Mouse (Mus musculus) midbrain, embryonic 13.5 days (tissue): ENCODE results near the gene Spint4. TPM values are rescaled to one million over a fixed set of nuclear protein-coding genes. Genes with fewer than 3 reads are reported as not detected.

Experiments
- ATAC-seq: fragments of 200-750 bp; cut with Nextera tagmentation; 2 replicates; pipeline ENCODE4 v1.8.0; 2017; ENCODE audit warnings: mild to moderate bottlenecking, moderate TSS enrichment, moderate library complexity
- H3K27ac ChIP-seq: fragments of 300-500 bp; sonication (generic); 2 replicates; pipeline ENCODE4 v1.5.1; 2015; ENCODE audit warnings: inconsistent platforms, mild to moderate bottlenecking, moderate library complexity
- H3K27me3 ChIP-seq: fragments of 300-500 bp; sonication (generic); 2 replicates; pipeline ENCODE4 v1.6.1; 2015; ENCODE audit warnings: mild to moderate bottlenecking, inconsistent platforms
- H3K36me3 ChIP-seq: fragments of 300-500 bp; sonication (generic); 2 replicates; pipeline ENCODE4 v1.6.1; 2015; ENCODE audit warnings: mild to moderate bottlenecking, inconsistent platforms
- H3K4me1 ChIP-seq: fragments of 300-500 bp; sonication (generic); replicated peaks from 2 replicates; pipeline ENCODE4 v1.6.1; 2015; ENCODE audit warnings: inconsistent platforms
- H3K4me2 ChIP-seq: fragments of 300-500 bp; sonication (generic); replicated peaks from 2 replicates; pipeline ENCODE4 v1.6.1; 2015; ENCODE audit warnings: moderate library complexity, mild to moderate bottlenecking, inconsistent platforms
- H3K4me3 ChIP-seq: fragments of 300-500 bp; sonication (generic); replicated peaks from 2 replicates; pipeline ENCODE4 v1.5.1; 2015; ENCODE audit warnings: mild to moderate bottlenecking, inconsistent platforms
- H3K9ac ChIP-seq: fragments of 300-500 bp; sonication (generic); replicated peaks from 2 replicates; pipeline ENCODE4 v1.6.1; 2015; ENCODE audit warnings: mild to moderate bottlenecking, inconsistent platforms
- H3K9me3 ChIP-seq: fragments of 300-500 bp; sonication (generic); 2 replicates; pipeline ENCODE4 v1.6.1; 2016; ENCODE audit warnings: mild to moderate bottlenecking, inconsistent platforms
- WGBS: fragments of 180-500 bp; shearing (Covaris S2); methylation state at CpG from one replicate; pipeline ENCODE4 v1.1.7; 2015; 5-methylcytosine and 5-hydroxymethylcytosine counted together
- polyA plus RNA-seq: library from polyadenylated mRNA; unstranded; fragments of >200 nt; fragmentation: Nextera tagmentation; extraction: Ambion mirVana; gene quantifications from 2 replicates; pipeline ENCODE4 v1.2.1, GENCODE M21; 2015

The Spint4 gene
- polyA plus RNA-seq, result not detected in 2 replicates

DNA sequence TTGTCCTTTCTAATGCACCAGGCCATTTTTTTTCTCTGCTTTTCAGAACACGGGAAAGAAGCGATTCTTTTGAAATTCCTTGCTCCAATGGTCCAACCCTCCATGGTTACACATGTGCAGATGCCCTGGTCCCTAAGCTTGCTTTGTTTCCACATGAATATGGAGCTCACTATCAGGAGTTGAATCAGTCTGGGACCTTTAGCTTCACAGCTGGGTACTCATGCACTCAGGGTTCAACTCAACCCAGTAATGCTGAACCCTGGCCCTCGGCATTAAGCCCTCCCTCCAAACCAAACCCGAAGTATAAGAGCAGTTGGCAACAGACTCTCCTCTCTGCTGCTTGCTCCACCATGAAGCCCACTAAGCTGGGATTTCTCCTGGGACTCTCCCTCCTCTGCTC, at the start of gene Spint4:
TSS of gene Spint4 (plus strand) at position 301 of the 400 bp plus-strand sequence.
- no peak for ATAC-seq
- Histone ChIP-seq H3K4me2 (no peak within 1 kb of the TSS), H3K27ac (no peak within 1 kb of the TSS), H3K9me3 (no peaks in the 10 kb centered on the region), H3K36me3 (no peaks in the 10 kb centered on the region), H3K4me3 (no peak within 1 kb of the TSS), H3K4me1 (no peaks in the 10 kb centered on the region), H3K9ac (no peak within 1 kb of the TSS), H3K27me3 (no peaks in the 10 kb centered on the region)
- 67% methylated on average over 4 of the region's 4 CpGs for WGBS

DNA sequence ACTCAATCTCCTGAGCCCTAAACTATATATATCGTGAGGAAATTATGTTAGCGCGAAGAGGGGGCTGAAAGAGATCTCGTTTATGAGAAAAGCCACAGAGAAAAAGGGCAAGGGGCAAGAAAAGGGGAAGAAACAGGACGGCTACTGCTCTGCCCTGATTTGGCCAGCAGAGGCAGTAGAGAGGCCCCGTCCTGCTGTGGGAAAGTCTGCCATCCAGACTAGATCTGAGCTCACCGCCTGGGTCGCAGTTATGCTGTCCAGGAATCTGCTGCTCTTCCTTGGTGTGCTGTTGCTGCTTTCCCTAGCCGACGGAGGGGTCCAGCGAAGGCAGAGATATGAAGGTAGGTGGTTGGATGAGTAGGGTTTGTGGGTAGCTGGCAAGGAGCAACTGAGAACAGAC, 42.4 kb upstream of the Spint4 start, which contains the start of gene Wfdc10:
TSS of gene Wfdc10 (plus strand) at position 189 of the 400 bp plus-strand sequence.
- ATAC-seq, result no peak
- no peak within 1 kb of the TSS for H3K4me2 ChIP-seq
- no peak within 1 kb of the TSS for H3K9ac ChIP-seq
- H3K27ac ChIP-seq, result no peak within 1 kb of the TSS
- no peaks in the 10 kb centered on the region for H3K27me3 ChIP-seq
- 18% methylated on average over 11 of the region's 11 CpGs for WGBS
- H3K4me3 ChIP-seq, result no peak within 1 kb of the TSS
- no peaks in the 10 kb centered on the region for H3K4me1 ChIP-seq
- H3K9me3 ChIP-seq, result no peaks in the 10 kb centered on the region
- no peaks in the 10 kb centered on the region for H3K36me3 ChIP-seq

GRCm38 (mm10) chr2:164656483-164656882, 41.8 kb upstream of the Spint4 start, which contains the start of gene Wfdc9:
Gene Wfdc9 (minus strand): TSS chr2:164656583.
- Histone ChIP-seq H3K36me3 (no peaks in the 10 kb centered on the region), H3K27me3 (no peaks in the 10 kb centered on the region), H3K9ac (no peak within 1 kb of the TSS), H3K27ac (no peak within 1 kb of the TSS), H3K4me2 (no peak within 1 kb of the TSS), H3K4me3 (no peak within 1 kb of the TSS), H3K9me3 (no peaks in the 10 kb centered on the region), H3K4me1 (no peaks in the 10 kb centered on the region)
- ATAC-seq, result no peak
- 86% methylated on average over 9 of the region's 9 CpGs for WGBS

DNA sequence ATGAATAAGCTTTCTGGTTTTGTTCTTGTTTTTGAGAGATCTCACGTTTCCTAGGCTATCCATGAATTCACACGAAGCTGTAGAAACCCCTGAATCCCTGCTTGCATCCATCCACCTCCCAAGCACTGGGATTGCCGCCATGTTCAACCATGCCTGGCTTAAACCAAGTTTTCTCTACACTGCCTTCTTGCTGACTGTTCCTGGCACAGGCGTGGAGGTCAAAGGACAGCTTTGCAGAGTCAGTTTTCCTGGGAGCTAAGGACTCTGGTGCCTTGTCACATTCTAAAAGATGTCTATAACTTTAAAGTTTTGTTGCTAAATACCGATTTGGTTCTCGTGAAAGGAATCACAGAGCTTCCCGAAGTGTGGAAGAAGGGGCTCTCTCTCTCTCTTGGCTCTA, 33.5 kb upstream of the Spint4 start:
- no peaks in the 10 kb centered on the region for H3K9me3 ChIP-seq
- H3K4me1 ChIP-seq, result no peaks in the 10 kb centered on the region
- no peaks in the 10 kb centered on the region for H3K36me3 ChIP-seq
- WGBS, result 89% methylated on average over 7 of the region's 7 CpGs
- no peak overlapping the region for H3K4me3 ChIP-seq
- no peak overlapping the region for H3K9ac ChIP-seq
- no peak overlapping the region for H3K4me2 ChIP-seq
- H3K27me3 ChIP-seq, result no peaks in the 10 kb centered on the region
- no peak overlapping the region for H3K27ac ChIP-seq
- ATAC-seq, result no peak

DNA sequence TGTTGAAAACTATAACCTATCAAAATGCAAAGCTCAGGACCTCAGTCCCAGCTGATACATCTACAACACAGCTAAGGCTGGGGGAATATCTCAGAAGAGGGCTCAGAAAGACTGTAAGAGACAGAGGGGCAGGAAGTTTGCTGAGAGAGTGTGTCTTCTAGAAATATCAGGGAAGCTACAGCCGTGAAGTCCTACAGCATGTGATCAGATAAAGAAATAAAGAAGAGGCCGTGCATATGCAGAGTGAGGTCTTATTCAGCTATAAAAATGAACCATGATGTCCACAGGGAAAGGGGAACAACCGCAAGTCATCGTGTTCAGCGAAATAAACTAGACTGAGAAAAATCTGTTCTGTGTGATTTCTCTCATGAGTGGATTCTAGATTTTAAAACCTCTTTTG, 28.0 kb upstream of the Spint4 start:
- H3K36me3 ChIP-seq, result no peaks in the 10 kb centered on the region
- H3K27ac ChIP-seq, result no peak overlapping the region
- 85% methylated on average over 5 of the region's 5 CpGs for WGBS
- no peaks in the 10 kb centered on the region; the same call in 1 of the 2 replicates for H3K9me3 ChIP-seq
- no peaks in the 10 kb centered on the region for H3K27me3 ChIP-seq
- H3K4me3 ChIP-seq, result no peak overlapping the region
- no peak overlapping the region for H3K9ac ChIP-seq
- ATAC-seq, result no peak
- H3K4me1 ChIP-seq, result no peaks in the 10 kb centered on the region
- H3K4me2 ChIP-seq, result no peak overlapping the region

GRCm38 (mm10) chr2:164670938-164671337, 27.4 kb upstream of the Spint4 start:
- Histone ChIP-seq H3K9me3 (peaks cover 2% of the 10 kb centered on the region), H3K27me3 (no peaks in the 10 kb centered on the region), H3K27ac (no peak overlapping the region), H3K4me1 (no peaks in the 10 kb centered on the region), H3K4me3 (no peak overlapping the region), H3K4me2 (no peak overlapping the region), H3K9ac (no peak overlapping the region), H3K36me3 (no peaks in the 10 kb centered on the region)
- 27% methylated on average over 1 of the region's 1 CpGs for WGBS
- no peak for ATAC-seq

DNA sequence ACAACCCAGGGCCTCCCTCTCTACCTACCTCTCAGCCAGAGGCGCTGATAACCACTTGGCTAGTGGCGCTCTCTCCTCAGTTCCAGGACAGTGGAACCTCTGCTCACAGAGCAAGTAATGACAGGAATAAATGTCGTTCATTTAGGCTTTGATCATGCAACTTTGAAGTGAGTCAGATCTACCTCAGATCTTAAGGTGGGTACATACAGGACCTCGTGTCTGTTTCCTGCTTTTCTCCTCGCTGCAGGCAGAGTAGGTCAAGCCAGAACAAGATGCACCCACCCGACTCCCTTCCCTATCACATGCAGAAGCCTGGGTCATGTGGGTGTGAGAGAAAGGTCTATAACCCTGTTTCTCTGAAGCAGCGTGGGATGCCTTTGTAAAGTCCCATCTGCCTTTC, 24.3 kb upstream of the Spint4 start, which contains the start of gene Wfdc11:
TSS of gene Wfdc11 (minus strand) at position 101 of the 400 bp plus-strand sequence.
- Histone ChIP-seq H3K27me3 (no peaks in the 10 kb centered on the region), H3K4me1 (peaks cover 5% of the 10 kb centered on the region), H3K9me3 (peaks cover 5% of the 10 kb centered on the region), H3K27ac (no peak within 1 kb of the TSS), H3K4me2 (no peak within 1 kb of the TSS), H3K4me3 (no peak within 1 kb of the TSS), H3K9ac (no peak within 1 kb of the TSS), H3K36me3 (no peaks in the 10 kb centered on the region)
- 87% methylated on average over 7 of the region's 7 CpGs for WGBS
- no peak for ATAC-seq

GRCm38 (mm10) chr2:164676103-164676502, 22.2 kb upstream of the Spint4 start:
- no peak overlapping the region for H3K9ac ChIP-seq
- no peak overlapping the region for H3K4me2 ChIP-seq
- WGBS, result 74% methylated on average over 7 of the region's 7 CpGs
- H3K27me3 ChIP-seq, result no peaks in the 10 kb centered on the region
- ATAC-seq, result no peak
- peaks cover 5% of the 10 kb centered on the region for H3K9me3 ChIP-seq
- no peaks in the 10 kb centered on the region for H3K36me3 ChIP-seq
- H3K4me3 ChIP-seq, result no peak overlapping the region
- no peak overlapping the region for H3K27ac ChIP-seq
- H3K4me1 ChIP-seq, result peaks cover 9% of the 10 kb centered on the region

- H3K9ac ChIP-seq, result no peak overlapping the region
Observed at GRCm38 (mm10) chr2:164676916-164677685, 21.2 kb upstream of the Spint4 start.

DNA sequence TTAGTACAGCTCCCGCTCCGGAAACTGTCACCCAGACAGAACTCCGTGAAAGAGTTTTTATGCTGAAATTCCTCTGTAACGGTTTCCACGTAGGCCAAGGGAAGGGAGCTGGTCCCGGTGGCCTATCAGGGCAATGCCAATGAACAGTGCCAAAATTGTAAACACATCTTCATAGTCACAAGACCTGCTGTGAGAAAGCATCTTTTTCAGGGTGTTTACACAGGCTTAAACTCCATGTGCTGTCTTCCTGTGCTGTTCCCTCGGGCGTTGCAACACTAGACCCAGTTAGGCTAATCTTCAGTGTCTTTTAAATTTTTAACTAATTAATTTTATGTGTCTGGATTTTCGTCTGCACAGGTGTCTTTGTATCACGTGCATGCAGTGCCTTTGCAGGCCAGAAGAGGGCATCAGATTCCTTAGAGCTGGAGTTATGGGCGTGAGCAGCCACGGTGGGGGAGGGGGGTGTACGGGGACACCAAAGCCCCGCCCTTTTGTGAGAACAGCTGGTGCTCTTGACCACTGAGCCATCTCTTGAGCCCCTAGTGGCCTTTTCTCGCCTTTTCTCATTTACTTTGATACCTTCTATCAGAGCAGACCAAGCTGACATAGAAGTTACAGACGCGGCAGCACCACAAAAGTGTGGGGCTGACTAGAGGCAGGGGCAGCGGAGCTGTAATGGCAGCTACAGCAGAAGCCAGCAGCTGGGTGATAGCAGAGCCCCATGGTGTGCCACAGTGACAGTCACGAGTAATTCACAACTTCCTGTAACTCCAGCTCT, 19.3 kb upstream of the Spint4 start:
- Histone ChIP-seq H3K27me3 (no peaks in the 10 kb centered on the region), H3K36me3 (no peaks in the 10 kb centered on the region), H3K4me2 (peak overlapping the region; percentile 53), H3K27ac (no peak overlapping the region), H3K9ac (no peak overlapping the region), H3K4me3 (peak overlapping the region; percentile 31), H3K4me1 (peaks cover 9% of the 10 kb centered on the region), H3K9me3 (peaks cover 5% of the 10 kb centered on the region; the same call in 1 of the 2 replicates)
- 23% methylated on average over 19 of the region's 19 CpGs for WGBS
- ATAC-seq, result peak; percentile 69

More at GRCm38 (mm10) chr2:164676916-164677685, 21.2 kb upstream of the Spint4 start:
- Histone ChIP-seq H3K4me1 (peaks cover 9% of the 10 kb centered on the region), H3K4me2 (no peak overlapping the region), H3K27ac (no peak overlapping the region), H3K36me3 (no peaks in the 10 kb centered on the region), H3K27me3 (no peaks in the 10 kb centered on the region), H3K4me3 (no peak overlapping the region), H3K9me3 (peaks cover 5% of the 10 kb centered on the region)
- WGBS, result 87% methylated on average over 16 of the region's 16 CpGs
- no peak for ATAC-seq

GRCm38 (mm10) chr2:164679906-164680305, 18.4 kb upstream of the Spint4 start:
- Histone ChIP-seq H3K4me2 (no peak overlapping the region), H3K27ac (no peak overlapping the region), H3K9ac (no peak overlapping the region), H3K27me3 (no peaks in the 10 kb centered on the region), H3K9me3 (peaks cover 5% of the 10 kb centered on the region; the same call in 1 of the 2 replicates), H3K4me3 (no peak overlapping the region), H3K4me1 (peaks cover 9% of the 10 kb centered on the region), H3K36me3 (no peaks in the 10 kb centered on the region)
- ATAC-seq, result no peak
- WGBS, result 64% methylated on average over 3 of the region's 3 CpGs

DNA sequence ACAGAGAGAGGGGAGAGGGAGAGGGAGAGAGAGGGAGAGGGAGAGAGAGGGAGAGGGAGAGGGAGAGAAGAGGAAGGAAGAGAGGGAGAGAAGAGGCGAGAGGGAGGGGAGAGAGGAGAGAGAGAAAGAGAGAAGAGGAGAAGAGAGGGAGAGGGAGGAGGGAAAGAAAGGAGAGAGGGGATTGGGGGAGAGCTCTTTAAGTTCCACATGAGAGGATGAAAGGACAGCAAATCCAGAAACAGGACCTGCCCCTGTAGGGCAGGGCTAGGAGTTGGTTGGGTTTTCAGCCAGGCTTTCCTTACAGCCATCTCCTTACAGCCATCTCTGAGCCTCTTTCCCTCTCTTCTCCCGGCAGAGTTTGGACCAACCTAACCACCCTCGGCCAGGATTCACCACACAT, 13.5 kb upstream of the Spint4 start, which contains the start of gene Wfdc13:
TSS of gene Wfdc13 (plus strand) at position 301 of the 400 bp plus-strand sequence.
- Histone ChIP-seq H3K9me3 (no peaks in the 10 kb centered on the region), H3K9ac (no peak within 1 kb of the TSS), H3K27me3 (no peaks in the 10 kb centered on the region), H3K4me1 (no peaks in the 10 kb centered on the region), H3K36me3 (no peaks in the 10 kb centered on the region), H3K27ac (no peak within 1 kb of the TSS), H3K4me3 (no peak within 1 kb of the TSS), H3K4me2 (no peak within 1 kb of the TSS)
- 59% methylated on average over 3 of the region's 3 CpGs for WGBS
- ATAC-seq, result no peak
